Mouse (Mus musculus) induced T-regulatory cell, adult 2 months (primary cell): ENCODE measurements around the gene Xpo5.

Experiments used
- DNase-seq: peaks from one replicate; pipeline ENCODE4 v3.0.0-alpha.2; 2012; ENCODE audit warnings: low read depth

Gene Xpo5

GRCm38 (mm10) chr17:46203078-46203477 lies 496 bp downstream of the Xpo5 start:
- DNase-seq, result no peak

DNA sequence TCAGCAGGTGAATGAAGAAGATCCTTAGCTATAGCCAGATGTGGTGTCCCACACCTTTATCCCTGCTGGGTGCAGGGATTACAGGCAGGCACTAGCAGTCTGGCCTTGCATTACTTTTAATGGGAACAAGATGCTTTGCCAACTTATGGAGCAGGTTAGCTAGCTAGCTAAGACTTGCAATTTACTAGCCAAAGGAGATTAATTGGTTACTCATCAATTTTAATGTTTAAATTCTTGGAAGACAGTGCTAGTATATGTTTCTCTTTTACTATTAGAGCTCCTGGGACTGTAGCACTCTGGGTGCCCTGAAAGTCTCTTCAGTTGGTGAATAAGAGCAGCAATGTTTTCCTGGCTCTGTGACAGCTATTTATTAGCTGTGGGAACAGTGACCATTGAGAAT lies 4.1 kb downstream of the Xpo5 start:
- DNase-seq, result no peak

- no peak for DNase-seq
These were observed 8.0 kb downstream of the Xpo5 start for GRCm38 (mm10) chr17:46210550-46210949.

GRCm38 (mm10) chr17:46221601-46222000 lies 19.0 kb downstream of the Xpo5 start:
- DNase-seq, result no peak

- DNase-seq, result no peak
These were observed 25.0 kb downstream of the Xpo5 start for GRCm38 (mm10) chr17:46227576-46227975.

GRCm38 (mm10) chr17:46236067-46236466 lies 33.5 kb downstream of the Xpo5 start:
- no peak for DNase-seq

DNA sequence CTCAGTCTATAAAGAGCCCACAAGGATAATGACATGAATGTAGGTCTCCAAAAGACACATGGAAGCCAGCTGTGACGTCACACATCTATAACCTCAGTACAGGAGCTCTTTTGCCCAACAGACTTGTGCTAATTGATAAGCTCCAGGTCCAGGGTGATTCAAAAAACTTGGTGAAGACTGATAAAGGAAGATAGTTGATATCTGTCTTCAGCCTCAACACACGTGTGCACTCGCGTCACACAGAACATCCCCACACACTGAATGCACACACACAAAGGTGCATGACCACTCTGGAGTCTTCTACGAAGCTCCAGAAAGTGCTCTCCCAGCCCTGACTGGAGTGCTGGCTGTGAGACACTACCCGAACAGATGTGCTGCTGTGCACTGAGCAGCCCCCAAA lies 34.5 kb downstream of the Xpo5 start:
- no peak for DNase-seq

DNA sequence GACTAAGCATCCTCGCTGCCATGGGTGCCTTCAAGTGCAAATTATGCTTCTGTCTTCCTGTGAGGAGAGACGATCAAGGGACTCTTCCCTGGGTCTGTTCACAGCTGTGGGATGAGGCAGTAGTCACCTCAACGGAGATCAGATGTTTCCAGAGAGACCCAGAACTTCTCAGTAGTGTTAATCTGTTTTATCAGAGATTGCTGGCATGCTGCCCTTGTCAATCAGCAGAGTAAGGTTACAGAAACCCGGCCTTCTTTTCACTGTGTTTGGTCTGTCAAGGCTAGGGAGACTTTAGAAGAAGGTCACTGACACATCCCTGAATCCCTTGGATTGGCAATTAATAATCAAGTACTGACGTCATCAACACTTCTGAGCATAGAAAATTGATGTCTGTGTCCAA lies 34.9 kb downstream of the Xpo5 start:
- DNase-seq, result no peak

- no peak for DNase-seq
These were observed 37.0 kb downstream of the Xpo5 start for GRCm38 (mm10) chr17:46239516-46240114.

DNA sequence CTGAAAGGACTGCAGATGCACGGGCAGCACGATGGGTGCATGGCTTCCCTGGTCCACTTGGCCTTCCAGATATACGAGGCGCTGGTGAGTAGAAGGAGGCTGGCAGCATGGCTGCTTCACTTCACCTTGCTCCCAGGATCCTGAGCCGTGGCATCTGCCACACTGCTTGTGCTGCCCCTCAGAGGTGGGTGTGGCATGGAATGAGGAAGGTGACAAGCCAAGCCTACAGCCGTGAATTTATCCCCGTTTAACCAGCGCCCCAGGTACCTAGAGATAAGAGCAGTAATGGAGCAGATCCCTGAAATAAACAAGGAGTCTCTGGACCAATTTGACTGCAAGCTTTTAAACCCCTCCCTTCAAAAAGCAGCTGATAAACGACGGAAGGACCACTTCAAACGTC lies 38.9 kb downstream of the Xpo5 start:
- no peak for DNase-seq

DNA sequence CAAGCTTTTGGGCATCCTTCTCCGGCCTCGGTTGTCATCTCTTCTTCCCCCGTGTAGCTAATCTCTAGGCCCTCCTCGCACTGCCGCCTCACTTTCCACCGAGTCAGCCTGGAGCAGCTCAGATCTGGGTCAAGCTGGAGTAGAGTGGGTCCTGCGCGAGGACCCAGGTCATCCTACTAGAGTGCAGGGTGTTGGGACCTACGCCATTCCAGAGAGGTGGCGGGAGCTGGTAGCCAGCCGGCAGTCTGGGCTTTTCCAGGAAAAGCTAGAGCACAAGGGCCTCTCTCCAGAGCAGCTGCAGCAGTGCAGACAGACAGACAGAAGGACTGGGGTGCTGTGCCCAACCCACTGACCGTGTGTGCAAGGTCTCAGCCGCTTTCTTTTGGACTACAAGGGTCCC lies 39.7 kb downstream of the Xpo5 start:
- no peak for DNase-seq

- DNase-seq, result no peak
These were observed 40.4 kb downstream of the Xpo5 start for GRCm38 (mm10) chr17:46242993-46243392.

DNA sequence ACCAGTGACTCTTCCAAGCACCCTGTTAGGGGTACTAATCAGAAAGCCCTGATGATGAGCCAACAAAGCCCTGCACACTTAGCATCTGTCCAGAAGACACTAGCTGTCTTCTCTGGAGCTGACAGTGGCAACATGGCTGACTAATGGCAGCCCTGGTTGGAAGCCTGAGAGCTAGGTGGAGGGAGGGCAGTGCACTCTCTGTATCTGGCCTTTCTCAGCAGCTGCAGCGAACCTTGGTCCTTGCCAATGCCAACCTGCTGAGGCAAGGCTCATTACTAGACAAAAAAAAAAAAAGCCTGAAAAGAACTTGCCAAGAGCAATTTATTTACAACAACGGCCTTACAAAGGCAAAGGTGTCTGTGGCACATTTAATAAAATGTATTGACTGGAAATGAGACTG lies 41.0 kb downstream of the Xpo5 start:
- DNase-seq, result no peak

GRCm38 (mm10) chr17:46244579-46244978 lies 42.0 kb downstream of the Xpo5 start:
- DNase-seq, result no peak

- DNase-seq, result peak; percentile 96
These were observed 45.1 kb downstream of the Xpo5 start, which contains the start of the genes Polr1c and Yipf3 for GRCm38 (mm10) chr17:46247512-46248188. Polr1c (minus strand) TSS chr17:46248054. Yipf3 (plus strand) TSS chr17:46248080.

DNA sequence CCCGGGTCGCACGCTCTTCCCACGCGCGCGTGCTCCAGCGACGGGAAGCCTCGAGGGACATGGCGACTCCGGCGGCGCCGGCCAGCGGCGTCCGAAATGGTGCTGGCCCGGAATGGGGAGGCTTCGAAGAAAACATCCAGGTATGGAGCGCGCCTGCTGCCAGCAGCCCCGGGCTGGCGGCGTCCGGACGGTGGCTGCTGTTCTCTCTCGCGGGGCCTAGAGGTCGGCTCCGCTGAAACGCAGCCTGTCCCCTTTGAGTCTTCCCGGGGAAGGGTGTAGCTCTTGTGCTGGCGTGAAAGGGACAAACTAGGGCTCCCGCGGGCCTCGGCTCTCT lies 45.6 kb downstream of the Xpo5 start:
- no peak for DNase-seq

DNA sequence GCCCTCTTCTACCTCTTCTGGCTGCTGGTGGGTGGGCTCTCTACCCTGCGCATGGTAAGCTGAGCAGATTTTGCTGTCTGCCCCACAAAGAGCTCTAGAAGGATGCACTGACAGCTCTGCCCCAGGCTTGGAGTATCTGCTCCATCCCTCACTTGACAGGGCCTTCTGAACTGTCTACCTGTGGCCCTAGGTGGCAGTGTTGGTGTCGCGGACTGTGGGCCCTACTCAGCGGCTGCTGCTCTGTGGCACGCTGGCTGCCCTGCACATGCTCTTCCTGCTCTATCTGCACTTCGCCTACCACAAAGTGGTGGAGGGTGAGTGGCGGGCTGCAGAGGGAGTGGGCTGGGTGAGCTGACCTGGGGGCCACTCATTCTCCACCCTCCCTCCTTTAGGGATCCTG lies 48.6 kb downstream of the Xpo5 start:
- DNase-seq, result peak; percentile 49

- peak; percentile 82 for DNase-seq
These were observed 50.2 kb downstream of the Xpo5 start for GRCm38 (mm10) chr17:46252571-46253451.

- DNase-seq, result peak; percentile 93
These were observed 51.0 kb downstream of the Xpo5 start, which contains the start of gene Lrrc73 for GRCm38 (mm10) chr17:46253452-46254084. Lrrc73 (plus strand) TSS chr17:46253531.

- no peak for DNase-seq
These were observed 51.5 kb downstream of the Xpo5 start for GRCm38 (mm10) chr17:46254106-46254505.

GRCm38 (mm10) chr17:46255147-46255546 lies 52.6 kb downstream of the Xpo5 start:
- DNase-seq, result peak; percentile 24

GRCm38 (mm10) chr17:46258279-46259053 lies 55.9 kb downstream of the Xpo5 start:
- DNase-seq, result no peak
